Mouse (Mus musculus) testis, postnatal 14 days (tissue): Measurements from ENCODE around the gene Tgfbr3.
A peak's percentile ranks its signal among the peaks of the same experiment; 100 is the strongest.
"Not testable (repeated sequence)": the region's sequence is repeated elsewhere in the genome, so short reads cannot be mapped to it uniquely, and the experiment has no call there.

Experiments used
- DNase-seq: peaks from one replicate; pipeline ENCODE4 v3.0.0; 2021; ENCODE audit warnings: low spot score

The Tgfbr3 gene

GRCm38 (mm10) chr5:107279263-107279662 lies 10.2 kb downstream of the Tgfbr3 start:
- no peak for DNase-seq

GRCm38 (mm10) chr5:107276186-107276585 lies 13.2 kb downstream of the Tgfbr3 start:
- no peak for DNase-seq

- DNase-seq = no peak
Measured at GRCm38 (mm10) chr5:107272252-107273028, 17.0 kb downstream of the Tgfbr3 start.

- no peak for DNase-seq
Measured at GRCm38 (mm10) chr5:107269006-107269328, 20.5 kb downstream of the Tgfbr3 start.

GRCm38 (mm10) chr5:107268121-107269005 lies 21.1 kb downstream of the Tgfbr3 start:
- no peak for DNase-seq

GRCm38 (mm10) chr5:107266566-107266965 lies 22.9 kb downstream of the Tgfbr3 start:
- DNase-seq = no peak

- DNase-seq = no peak
Measured at GRCm38 (mm10) chr5:107264426-107265360, 24.7 kb downstream of the Tgfbr3 start.

GRCm38 (mm10) chr5:107263836-107264235 lies 25.6 kb downstream of the Tgfbr3 start:
- no peak for DNase-seq

- DNase-seq = no peak
Measured at GRCm38 (mm10) chr5:107261930-107262329, 27.5 kb downstream of the Tgfbr3 start.

- DNase-seq = no peak
Measured at GRCm38 (mm10) chr5:107260708-107261495, 28.5 kb downstream of the Tgfbr3 start.

- DNase-seq = no peak
Measured at GRCm38 (mm10) chr5:107259487-107260040, 29.9 kb downstream of the Tgfbr3 start.

GRCm38 (mm10) chr5:107253395-107253794 lies 36.0 kb downstream of the Tgfbr3 start:
- DNase-seq = no peak

GRCm38 (mm10) chr5:107252435-107252834 lies 37.0 kb downstream of the Tgfbr3 start:
- DNase-seq = no peak

GRCm38 (mm10) chr5:107251751-107252305 lies 37.6 kb downstream of the Tgfbr3 start:
- peak; percentile 33 for DNase-seq

GRCm38 (mm10) chr5:107250548-107251272 lies 38.7 kb downstream of the Tgfbr3 start:
- no peak for DNase-seq

GRCm38 (mm10) chr5:107248732-107249131 lies 40.7 kb downstream of the Tgfbr3 start:
- no peak for DNase-seq

GRCm38 (mm10) chr5:107248302-107248701 lies 41.1 kb downstream of the Tgfbr3 start:
- DNase-seq = not testable (repeated sequence)

GRCm38 (mm10) chr5:107247786-107248185 lies 41.6 kb downstream of the Tgfbr3 start:
- no peak for DNase-seq

- no peak for DNase-seq
Measured at GRCm38 (mm10) chr5:107243445-107243844, 46.0 kb downstream of the Tgfbr3 start.

GRCm38 (mm10) chr5:107242993-107243392 lies 46.4 kb downstream of the Tgfbr3 start:
- no peak for DNase-seq
